Mouse (Mus musculus) hindbrain, embryonic 13.5 days (tissue): Measurements from ENCODE around the gene Vmn1r197. TPM values are rescaled to one million over a fixed set of nuclear protein-coding genes. Genes with fewer than 3 reads are reported as not detected.

ENCODE experiments used
- polyA plus RNA-seq: library from polyadenylated mRNA; unstranded; fragments of >200 nt; fragmentation: Nextera tagmentation; extraction: Ambion mirVana; gene quantifications from 2 replicates; pipeline ENCODE4 v1.2.1, GENCODE M21; 2015

Vmn1r197 gene
- polyA plus RNA-seq, 1 experiment from 2014 or later, result not detected

Other genes with a start within 250 kb of the Vmn1r197 start
- not detected in 2 replicates for gene Vmn1r188, start 240.1 kb upstream of the Vmn1r197 start, polyA plus RNA-seq
- gene Vmn1r189, start 218.8 kb upstream of the Vmn1r197 start, polyA plus RNA-seq, result not detected in 2 replicates
- not detected in 2 replicates for gene Vmn1r191, start 140.6 kb upstream of the Vmn1r197 start, polyA plus RNA-seq
- not detected in 2 replicates for gene Vmn1r192, start 133.4 kb upstream of the Vmn1r197 start, polyA plus RNA-seq
- not detected in 2 replicates for gene Vmn1r193, start 101.4 kb upstream of the Vmn1r197 start, polyA plus RNA-seq
- gene Vmn1r194, start 80.4 kb upstream of the Vmn1r197 start, polyA plus RNA-seq, result not detected in 2 replicates
- not detected in 2 replicates for gene Vmn1r195, start 54.1 kb upstream of the Vmn1r197 start, polyA plus RNA-seq
- not detected in 2 replicates for gene Vmn1r196, start 34.7 kb upstream of the Vmn1r197 start, polyA plus RNA-seq
- not detected in 2 replicates for gene Vmn1r198, start 25.8 kb downstream of the Vmn1r197 start, polyA plus RNA-seq
- not detected in 2 replicates for gene Vmn1r199, start 55.2 kb downstream of the Vmn1r197 start, polyA plus RNA-seq
- gene Vmn1r200, start 65.8 kb downstream of the Vmn1r197 start, polyA plus RNA-seq, result not detected in 2 replicates
- not detected in 2 replicates for gene Vmn1r201, start 147.3 kb downstream of the Vmn1r197 start, polyA plus RNA-seq
- not detected in 2 replicates for gene Vmn1r202, start 180.8 kb downstream of the Vmn1r197 start, polyA plus RNA-seq
- not detected in 2 replicates for gene Vmn1r203, start 193.5 kb downstream of the Vmn1r197 start, polyA plus RNA-seq
- gene Vmn1r204, start 228.6 kb downstream of the Vmn1r197 start, polyA plus RNA-seq, result not detected in 2 replicates